ENCODE assay signal across 21 mouse cellular contexts in genomic region chrX:36991039-36991438, GRCm38 (mm10). TPM values are rescaled to one million over a fixed set of nuclear protein-coding genes. Genes with fewer than 3 reads are reported as not detected.
DNase-seq lines count a peak whose midpoint lies in the region; ATAC-seq and TF ChIP-seq lines count a peak whose summit lies in the region.
"Had no signal": no experiment of that assay in that cellular context is flagged by ENCODE, and none has a peak within 500 bp of the region (broad histone marks: within the 10 kb centered on the region; RNA-seq: fewer than 3 reads in every experiment).

No protein-coding gene starts in this region.

- no peak for TF ChIP-seq CTCF in kidney, adult 2 months (conservative IDR thresholded peaks at IDR 0.05; ENCODE audit: insufficient read depth, insufficient read length, low read depth, low read length)

- H3K4me1 ChIP-seq in kidney, adult 2 months (ENCODE audit: control insufficient read depth, insufficient read depth, low read length): no peaks in the 10 kb centered on the region
- H3K4me1 ChIP-seq: liver, embryonic 13.5 days had no signal

- WGBS in kidney, adult 2 months: 91% methylated on average over 4 of the region's 4 CpGs

- no peak overlapping the region for H3K27ac ChIP-seq in kidney, adult 2 months (ENCODE audit: insufficient read depth, low read depth, low read length)
- H3K27ac ChIP-seq: heart, adult 2 months; hindbrain, embryonic 14.5 days; liver, embryonic 13.5 days; midbrain, embryonic 12.5 days had no signal

- no peaks in the 10 kb centered on the region for H3K27me3 ChIP-seq in kidney, adult 2 months (replicated peaks; ENCODE audit: control insufficient read depth, insufficient read depth, low read length)
- H3K27me3 ChIP-seq: liver, embryonic 13.5 days; midbrain, embryonic 12.5 days had no signal

- peak; percentile 43 for DNase-seq in 416B (ENCODE audit: low read depth)
- DNase-seq in A20 (ENCODE audit: low read depth, low spot score): peak; percentile 37
- peak; percentile 8 to 30 for DNase-seq in spleen, postnatal 14 days (ENCODE audit: low spot score in 2 of 2)
- no peak for DNase-seq in kidney, adult 2 months
- DNase-seq in heart, adult 8-10 months (ENCODE audit: low spot score): no peak
- no peak for DNase-seq in layer of hippocampus, postnatal 25 days (ENCODE audit: extremely low spot score in 1 of 2, low spot score in 1 of 2)
- DNase-seq: adrenal gland, postnatal 10 days; heart, adult 2 months; kidney, adult 11 months; kidney, postnatal 14 days; liver, embryonic 13.5 days; lung, postnatal 14 days had no signal

- TF ChIP-seq POLR2A in kidney, adult 2 months (IDR thresholded peaks at IDR 0.05; ENCODE audit: low read depth, low read length): no peak

- H3K4me3 ChIP-seq in kidney, adult 2 months (ENCODE audit: insufficient read depth, low read depth, low read length): no peak overlapping the region
- H3K4me3 ChIP-seq: heart, adult 2 months; liver, embryonic 13.5 days; midbrain, embryonic 12.5 days; myocyte had no signal

- peak; percentile 40 for ATAC-seq in granulocyte monocyte progenitor cell, adult 5-6 weeks (replicated peaks; ENCODE audit: poor library complexity, severe bottlenecking)
- ATAC-seq: forebrain, embryonic 14.5 days had no signal

- H3K36me3 ChIP-seq in kidney, adult 2 months (ENCODE audit: control insufficient read depth, insufficient read depth, low read length): no peaks in the 10 kb centered on the region
- H3K36me3 ChIP-seq: liver, embryonic 13.5 days; midbrain, embryonic 12.5 days had no signal

RNA-seq across cellular contexts. Expression of gene Sept6, which starts 0.6 kb away (rescaled TPM):
- 34.2 and 37.0 TPM in 2 replicates for total RNA-seq in granulocyte monocyte progenitor cell, adult 5-6 weeks (2014; fragmentation: Nextera tagmentation)
- 39.6 and 44.2 TPM in 2 replicates for total RNA-seq in granulocyte monocyte progenitor cell, adult 5-6 weeks (2017)
- 5.3 and 5.7 TPM in 2 replicates for polyA plus RNA-seq in kidney, adult 2 months (2012; rRNA removed)
- 1 to 10 TPM; 2.4 to 6.1 (median 3.7) TPM for total RNA-seq in heart, adult 8-10 months (2022)
- 10 to 100 TPM; 50.0 to 52.9 TPM for total RNA-seq in layer of hippocampus, postnatal 25 days (2021)

RNA-seq across cellular contexts. Expression of gene Sowahd, which starts 57.6 kb away (rescaled TPM):
- total RNA-seq in granulocyte monocyte progenitor cell, adult 5-6 weeks (2014; fragmentation: Nextera tagmentation): 0.38 TPM in 1 of 2 replicates, not detected in the other
- 0.15 and 1.2 TPM in 2 replicates for total RNA-seq in granulocyte monocyte progenitor cell, adult 5-6 weeks (2017)
- polyA plus RNA-seq in kidney, adult 2 months (2012; rRNA removed): 0.22 and 0.29 TPM in 2 replicates
- total RNA-seq in heart, adult 8-10 months (2022): not detected
- total RNA-seq in layer of hippocampus, postnatal 25 days (2021): not detected
- total RNA-seq: gastrocnemius, adult 8-10 months; heart, adult 2 months; layer of hippocampus, postnatal 10 days; left cerebral cortex, postnatal 36 days had no signal
- polyA plus RNA-seq: forebrain, embryonic 14.5 days; heart, adult 2 months; heart, postnatal 0 days; hindbrain, embryonic 14.5 days; liver, embryonic 13.5 days; midbrain, embryonic 12.5 days; myocyte had no signal

Comparison
In these comparisons a context has a peak if more than half of its experiments do, and no peak if none do; other contexts are left out.
1. DNase-seq: peak in 416B (single experiment), A20 (single experiment) and spleen, postnatal 14 days (2 of 2); none in kidney, adult 2 months (single experiment), heart, adult 8-10 months (single experiment) and layer of hippocampus, postnatal 25 days (0 of 2).
2. RNA of gene Sept6, which starts 0.6 kb away (total RNA-seq): 50.0 to 52.9 TPM in layer of hippocampus, postnatal 25 days and 34.2 to 44.2 TPM in granulocyte monocyte progenitor cell, adult 5-6 weeks; 2.4 to 6.1 TPM in heart, adult 8-10 months; every median in the first group is over 4 times any median in the second.